Mouse (Mus musculus) lung, adult 2 months (tissue): Measurements from ENCODE around the gene Cldn11.
"Not testable (repeated sequence)": the region's sequence is repeated elsewhere in the genome, so short reads cannot be mapped to it uniquely, and the experiment has no call there.

Experiments
- CTCF ChIP-seq: fragments of 200-500 bp; IDR thresholded peaks from 2 replicates; pipeline ENCODE4 v1.5.1; 2011; ENCODE audit warnings: mild to moderate bottlenecking, low read length, control low read depth; ENCODE audit not compliant: insufficient read depth
- POLR2A ChIP-seq: fragments of 200-500 bp; IDR thresholded peaks from 2 replicates; pipeline ENCODE4 v1.6.1; 2011; ENCODE audit warnings: low read depth, mild to moderate bottlenecking, control low read depth, low read length, borderline replicate concordance; ENCODE audit errors: extremely low read depth

GRCm38 (mm10) chr3:31136591-31136990 lies 13.1 kb upstream of the Cldn11 start:
- not testable (repeated sequence) for TF ChIP-seq CTCF, POLR2A
